Mouse (Mus musculus): Measurements from ENCODE around the gene Ppm1g. TPM values are rescaled to one million over a fixed set of nuclear protein-coding genes. Genes with fewer than 3 reads are reported as not detected.
A peak's percentile ranks its signal among the peaks of the same experiment; 100 is the strongest.

The Ppm1g gene
- polyA plus RNA-seq, 1 experiment from 2014 or later: 85.4 TPM

DNA sequence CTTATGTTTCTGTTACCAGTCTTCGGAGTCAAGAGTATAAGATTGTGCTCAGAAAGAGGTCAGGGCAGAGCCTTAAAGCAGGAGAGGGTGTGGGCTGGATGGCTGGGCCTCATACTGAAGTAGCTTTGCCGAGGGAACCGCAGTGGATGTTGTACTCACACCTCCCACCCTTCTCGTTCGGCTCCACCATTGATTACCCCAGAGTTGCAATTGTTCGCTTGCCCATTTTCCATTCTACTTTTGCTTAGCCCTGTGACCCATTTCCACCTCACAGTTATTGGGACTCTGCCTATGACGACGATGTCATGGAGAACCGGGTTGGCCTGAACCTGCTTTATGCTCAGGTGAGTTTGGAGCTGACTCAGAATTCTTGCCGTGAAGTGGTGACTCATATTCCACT lies 24.3 kb downstream of the Ppm1g start:
- WGBS: 93% methylated on average over 10 of the region's 10 CpGs
- Histone ChIP-seq H3K4me3 (ENCODE audit: control insufficient read depth in 1 of 2, insufficient read depth in 1 of 2, low read depth in 1 of 2, low read length in 2 of 2) (no peak overlapping the region), H3K9ac (ENCODE audit: low read length) (no peak overlapping the region), H3K27ac (replicated peaks in 1 of 2; ENCODE audit: control insufficient read depth in 1 of 2, insufficient read depth in 1 of 2, low read depth in 2 of 2, low read length in 2 of 2) (no peak overlapping the region), H3K4me1 (ENCODE audit: control insufficient read depth in 2 of 2, insufficient read depth in 2 of 2, low read length in 2 of 2) (peaks cover 4 to 28% of the 10 kb centered on the region in 2 experiments; a peak in 3 of 4 replicates), H3K27me3 (ENCODE audit: control insufficient read depth, insufficient read depth, low read length) (no peaks in the 10 kb centered on the region), H3K36me3 (ENCODE audit: control insufficient read depth, insufficient read depth, low read length) (peaks cover 74% of the 10 kb centered on the region), H3K9me3 (ENCODE audit: control insufficient read depth, low read length) (peaks cover 6% of the 10 kb centered on the region), H3K4me2 (ENCODE audit: low read length) (no peak overlapping the region)
- ATAC-seq (ENCODE audit: insufficient number of reproducible peaks, insufficient read depth, low FRiP score, low read depth): no peak

DNA sequence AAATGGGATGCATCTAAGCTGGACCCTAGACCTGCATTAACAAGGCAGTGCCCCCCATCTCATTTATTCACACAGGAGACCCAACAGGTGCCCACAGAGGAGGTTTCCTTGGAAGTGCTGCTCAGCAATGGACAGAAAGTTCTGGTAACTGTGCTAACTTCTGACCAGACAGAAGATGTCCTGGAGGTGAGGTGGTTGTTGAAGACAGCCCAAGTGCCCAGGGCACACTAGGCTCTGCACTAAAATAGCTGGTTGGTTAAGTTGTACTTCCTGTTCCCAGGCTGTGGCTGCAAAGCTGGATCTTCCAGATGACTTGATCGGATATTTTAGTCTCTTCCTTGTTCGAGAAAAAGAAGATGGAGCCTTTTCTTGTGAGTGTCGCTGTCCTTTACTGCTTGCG lies 24.8 kb downstream of the Ppm1g start:
- Histone ChIP-seq H3K36me3 (ENCODE audit: control insufficient read depth, insufficient read depth, low read length) (peaks cover 77% of the 10 kb centered on the region), H3K4me1 (ENCODE audit: control insufficient read depth in 2 of 2, insufficient read depth in 2 of 2, low read length in 2 of 2) (peaks cover 4 to 22% of the 10 kb centered on the region in 2 experiments; a peak in 3 of 4 replicates), H3K27me3 (ENCODE audit: control insufficient read depth, insufficient read depth, low read length) (no peaks in the 10 kb centered on the region), H3K9me3 (ENCODE audit: control insufficient read depth, low read length) (peaks cover 6% of the 10 kb centered on the region), H3K27ac (replicated peaks in 1 of 2; ENCODE audit: control insufficient read depth in 1 of 2, insufficient read depth in 1 of 2, low read depth in 2 of 2, low read length in 2 of 2) (no peak overlapping the region), H3K9ac (ENCODE audit: low read length) (no peak overlapping the region), H3K4me2 (ENCODE audit: low read length) (no peak overlapping the region), H3K4me3 (ENCODE audit: control insufficient read depth in 1 of 2, insufficient read depth in 1 of 2, low read depth in 1 of 2, low read length in 2 of 2) (no peak overlapping the region)
- no peak for ATAC-seq (ENCODE audit: insufficient number of reproducible peaks, insufficient read depth, low FRiP score, low read depth)
- WGBS: 92% methylated on average over 4 of the region's 4 CpGs

DNA sequence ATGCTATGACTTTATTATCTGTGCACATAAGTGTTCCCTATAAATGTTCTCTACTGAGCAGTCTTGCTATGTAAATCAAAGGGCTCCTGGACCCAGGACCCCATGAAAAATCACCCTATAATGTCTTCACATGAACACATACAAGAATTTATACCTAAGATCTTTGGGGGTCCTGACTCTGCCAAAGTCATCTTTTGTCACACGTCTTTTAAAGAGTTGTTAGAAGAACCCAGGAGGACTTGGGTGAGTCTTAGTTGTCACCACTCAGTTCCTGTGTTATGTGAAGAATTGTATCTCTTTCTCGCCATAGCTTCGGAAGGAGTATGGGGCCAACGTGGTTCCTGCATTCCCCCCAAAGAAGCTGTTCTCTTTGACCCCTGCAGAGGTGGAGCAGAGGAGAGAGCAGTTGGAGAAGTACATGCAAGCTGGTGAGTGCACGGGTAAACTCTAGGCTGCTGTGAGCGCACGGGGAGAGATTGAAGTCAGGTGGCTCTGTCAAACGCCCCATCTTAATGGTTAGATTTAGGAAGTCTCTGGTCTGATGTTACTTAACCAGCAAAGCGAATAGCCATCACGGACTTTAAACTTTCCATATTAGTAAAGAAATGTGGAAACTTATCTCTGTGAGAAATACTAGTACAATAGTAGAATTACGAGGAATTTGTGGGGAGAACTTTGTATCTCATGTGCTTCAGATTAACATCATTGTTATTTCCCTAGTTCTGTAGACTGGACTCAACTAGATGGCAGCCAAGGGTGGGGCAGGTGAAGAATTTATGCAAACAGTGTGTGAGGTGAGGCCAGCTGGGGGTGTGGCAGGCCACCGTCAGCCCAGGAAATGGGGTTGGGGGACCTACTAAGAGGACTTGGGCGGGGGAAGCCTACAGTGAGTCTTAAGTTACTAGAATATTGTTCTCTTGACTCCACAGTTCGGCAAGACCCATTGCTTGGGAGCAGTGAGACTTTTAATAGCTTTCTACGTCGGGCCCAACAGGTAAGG lies 25.7 kb downstream of the Ppm1g start:
- H3K4me3 ChIP-seq (ENCODE audit: control insufficient read depth in 1 of 2, insufficient read depth in 1 of 2, low read depth in 1 of 2, low read length in 2 of 2): peak overlapping the region in 1 of 2 experiments; percentile 71; a peak in 1 of 4 replicates
- 88% methylated on average over 16 of the region's 16 CpGs for WGBS
- H3K9ac ChIP-seq (ENCODE audit: low read length): peak overlapping the region; percentile 93

DNA sequence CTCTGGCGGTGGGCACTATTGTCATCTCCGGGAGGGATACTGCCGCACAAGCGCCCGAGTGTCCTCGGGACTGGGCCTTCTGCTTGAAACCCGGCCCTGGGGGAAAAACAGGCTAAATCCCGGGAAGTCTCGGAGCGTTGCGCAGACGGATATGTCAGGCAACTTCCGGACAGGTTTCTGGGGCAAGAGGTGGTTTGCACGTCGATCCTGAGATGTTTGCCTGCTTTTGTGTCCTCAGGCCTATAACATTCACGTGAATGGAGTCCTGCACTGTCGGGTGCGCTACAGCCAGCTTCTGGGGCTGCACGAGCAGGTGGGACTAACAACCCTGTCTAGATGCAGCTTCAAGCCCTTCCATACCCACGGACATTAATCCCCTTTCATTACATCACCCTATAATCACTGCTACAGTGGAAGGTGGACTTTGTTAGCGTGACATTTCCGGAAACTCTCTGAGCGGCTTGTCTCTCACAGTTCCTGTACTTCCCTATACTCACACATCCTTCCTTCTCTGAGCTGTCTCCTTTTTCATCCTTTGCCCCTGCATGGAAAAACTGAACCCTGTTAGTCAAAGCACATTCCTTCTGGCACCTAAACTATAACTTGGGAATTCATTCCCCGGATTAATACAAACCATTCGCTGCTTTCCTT lies 26.7 kb downstream of the Ppm1g start:
- H3K4me2 ChIP-seq (ENCODE audit: low read length): peak overlapping the region; percentile 90
- H3K27me3 ChIP-seq (ENCODE audit: control insufficient read depth, insufficient read depth, low read length): no peaks in the 10 kb centered on the region
- H3K36me3 ChIP-seq (ENCODE audit: control insufficient read depth, insufficient read depth, low read length): peaks cover 75% of the 10 kb centered on the region
- H3K4me1 ChIP-seq (ENCODE audit: control insufficient read depth in 2 of 2, insufficient read depth in 2 of 2, low read length in 2 of 2): peaks cover 4 to 19% of the 10 kb centered on the region in 2 experiments; a peak in 3 of 4 replicates
- H3K9ac ChIP-seq (ENCODE audit: low read length): peak overlapping the region; percentile 93
- H3K9me3 ChIP-seq (ENCODE audit: control insufficient read depth, low read length): no peaks in the 10 kb centered on the region
- 9% methylated on average over 25 of the region's 25 CpGs for WGBS
- H3K4me3 ChIP-seq (ENCODE audit: control insufficient read depth in 1 of 2, insufficient read depth in 1 of 2, low read depth in 1 of 2, low read length in 2 of 2): peak overlapping the region; percentile 71 to 98
- peak overlapping the region; percentile 82 to 91 for H3K27ac ChIP-seq (replicated peaks in 1 of 2; ENCODE audit: control insufficient read depth in 1 of 2, insufficient read depth in 1 of 2, low read depth in 2 of 2, low read length in 2 of 2)
- no peak for ATAC-seq (ENCODE audit: insufficient number of reproducible peaks, insufficient read depth, low FRiP score, low read depth)

More for the DNA sequence above, 25.7 kb downstream of the Ppm1g start:
- Histone ChIP-seq H3K36me3 (ENCODE audit: control insufficient read depth, insufficient read depth, low read length) (peaks cover 77% of the 10 kb centered on the region), H3K4me1 (ENCODE audit: control insufficient read depth in 2 of 2, insufficient read depth in 2 of 2, low read length in 2 of 2) (peaks cover 4 to 19% of the 10 kb centered on the region in 2 experiments; a peak in 3 of 4 replicates), H3K4me2 (ENCODE audit: low read length) (peak overlapping the region; percentile 90), H3K27ac (replicated peaks in 1 of 2; ENCODE audit: control insufficient read depth in 1 of 2, insufficient read depth in 1 of 2, low read depth in 2 of 2, low read length in 2 of 2) (no peak overlapping the region), H3K9me3 (ENCODE audit: control insufficient read depth, low read length) (no peaks in the 10 kb centered on the region), H3K27me3 (ENCODE audit: control insufficient read depth, insufficient read depth, low read length) (no peaks in the 10 kb centered on the region)
- ATAC-seq (ENCODE audit: insufficient number of reproducible peaks, insufficient read depth, low FRiP score, low read depth): no peak

DNA sequence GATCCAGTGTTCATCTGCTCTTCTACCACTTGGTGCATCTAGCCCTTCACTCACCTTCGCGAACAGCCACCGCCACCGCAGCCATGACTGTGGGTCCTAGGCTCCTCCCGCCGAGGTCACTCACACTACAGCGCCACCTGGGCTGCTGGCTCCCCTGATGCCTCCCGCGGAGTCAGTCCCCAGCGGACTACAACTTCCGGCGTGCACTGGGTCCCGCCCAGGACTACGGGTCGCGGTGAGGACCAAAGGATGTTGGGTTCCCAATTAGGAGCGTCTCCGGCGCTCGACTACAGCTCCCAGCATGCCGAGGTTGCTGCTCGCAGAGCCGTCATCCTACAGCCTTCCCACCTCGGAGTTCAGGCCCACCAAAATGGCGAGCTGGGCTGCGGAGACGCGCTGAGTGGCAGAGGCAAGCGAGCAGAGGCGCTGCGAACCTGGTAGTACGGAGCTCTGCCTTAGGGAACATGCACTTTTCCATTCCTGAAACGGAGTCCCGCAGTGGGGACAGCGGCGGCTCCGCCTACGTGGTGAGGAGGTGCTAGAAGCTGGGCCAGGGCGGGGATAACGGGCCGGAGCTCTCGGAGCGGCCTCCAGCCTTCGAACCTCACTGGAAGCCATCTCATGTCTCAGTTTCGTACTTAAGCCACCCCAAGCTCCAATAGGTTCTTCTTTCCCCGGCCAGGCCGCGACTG lies 27.4 kb downstream of the Ppm1g start, which contains the start of the genes Snx17 and Eif2b4:
Snx17 (plus strand) TSS at position 289 of the 692 bp plus-strand sequence.
Eif2b4 (minus strand) TSS at position 492 of the 692 bp plus-strand sequence.
- H3K4me3 ChIP-seq (ENCODE audit: control insufficient read depth in 1 of 2, insufficient read depth in 1 of 2, low read depth in 1 of 2, low read length in 2 of 2): peak within 1 kb of the TSS; percentile 71 to 98
- peak; percentile 96 for ATAC-seq (ENCODE audit: insufficient number of reproducible peaks, insufficient read depth, low FRiP score, low read depth)
- WGBS: under 1% methylated on average over 48 of the region's 48 CpGs
- peak within 1 kb of the TSS; percentile 93 for H3K9ac ChIP-seq (ENCODE audit: low read length)
- peaks cover 4 to 19% of the 10 kb centered on the region in 2 experiments; a peak in 3 of 4 replicates for H3K4me1 ChIP-seq (ENCODE audit: control insufficient read depth in 2 of 2, insufficient read depth in 2 of 2, low read length in 2 of 2)
- H3K27ac ChIP-seq (replicated peaks in 1 of 2; ENCODE audit: control insufficient read depth in 1 of 2, insufficient read depth in 1 of 2, low read depth in 2 of 2, low read length in 2 of 2): peak within 1 kb of the TSS; percentile 87 to 91
- peak within 1 kb of the TSS; percentile 90 for H3K4me2 ChIP-seq (ENCODE audit: low read length)
- no peaks in the 10 kb centered on the region for H3K9me3 ChIP-seq (ENCODE audit: control insufficient read depth, low read length)
- H3K36me3 ChIP-seq (ENCODE audit: control insufficient read depth, insufficient read depth, low read length): peaks cover 75% of the 10 kb centered on the region
- H3K27me3 ChIP-seq (ENCODE audit: control insufficient read depth, insufficient read depth, low read length): no peaks in the 10 kb centered on the region

DNA sequence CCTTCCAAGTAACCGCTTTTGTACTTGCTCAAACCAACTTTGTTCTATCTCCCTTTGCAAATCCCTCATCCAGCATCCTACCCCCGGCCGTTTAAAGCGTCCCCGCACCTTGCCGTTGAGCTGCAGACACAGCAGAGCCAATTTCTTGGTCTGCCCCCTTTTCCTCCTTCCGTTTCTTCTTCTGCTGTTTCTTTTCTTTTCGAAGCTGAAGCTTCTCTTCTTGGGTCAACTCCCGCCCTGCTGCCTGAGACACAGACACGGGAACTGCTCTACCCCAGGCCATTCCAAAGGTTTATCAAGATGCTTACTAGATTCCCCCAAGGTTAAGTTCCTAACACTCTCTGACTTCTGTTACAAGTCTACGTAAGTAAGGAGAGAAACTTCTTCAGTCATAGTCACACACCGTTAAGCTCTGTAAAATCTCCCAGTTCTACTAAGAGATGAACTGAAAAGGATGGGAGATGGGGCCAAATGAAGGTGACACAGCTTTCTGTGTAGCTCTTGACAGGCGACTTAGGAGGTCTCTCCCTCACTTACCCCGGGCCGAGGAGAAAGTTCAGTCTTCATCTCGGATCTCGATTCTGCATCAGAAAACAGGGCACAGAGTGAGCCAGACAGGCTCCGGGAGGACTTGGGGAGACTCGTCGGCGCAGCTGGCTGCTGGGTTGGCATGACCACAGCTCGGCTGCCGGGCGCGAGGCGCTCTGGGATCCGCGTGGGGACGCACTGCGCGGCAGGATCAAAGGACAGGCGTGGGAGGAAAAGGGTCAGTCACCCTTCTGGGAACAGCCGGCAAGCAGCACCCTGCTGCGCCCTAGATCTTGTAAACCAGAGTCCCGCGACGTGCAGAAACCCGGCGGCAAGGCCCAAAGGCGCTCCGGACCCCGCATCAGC lies 28.2 kb downstream of the Ppm1g start:
- Histone ChIP-seq H3K4me2 (ENCODE audit: low read length) (peak overlapping the region; percentile 82), H3K36me3 (ENCODE audit: control insufficient read depth, insufficient read depth, low read length) (peaks cover 75% of the 10 kb centered on the region), H3K9ac (ENCODE audit: low read length) (peak overlapping the region; percentile 90), H3K9me3 (ENCODE audit: control insufficient read depth, low read length) (no peaks in the 10 kb centered on the region), H3K27ac (replicated peaks in 1 of 2; ENCODE audit: control insufficient read depth in 1 of 2, insufficient read depth in 1 of 2, low read depth in 2 of 2, low read length in 2 of 2) (peak overlapping the region; percentile 85 to 87), H3K27me3 (ENCODE audit: control insufficient read depth, insufficient read depth, low read length) (no peaks in the 10 kb centered on the region), H3K4me1 (ENCODE audit: control insufficient read depth in 2 of 2, insufficient read depth in 2 of 2, low read length in 2 of 2) (peaks cover 4 to 19% of the 10 kb centered on the region in 2 experiments; a peak in 3 of 4 replicates), H3K4me3 (ENCODE audit: control insufficient read depth in 1 of 2, insufficient read depth in 1 of 2, low read depth in 1 of 2, low read length in 2 of 2) (peak overlapping the region; percentile 71 to 98)
- 12% methylated on average over 42 of the region's 42 CpGs for WGBS
- peak; percentile 56 for ATAC-seq (ENCODE audit: insufficient number of reproducible peaks, insufficient read depth, low FRiP score, low read depth)
